Mouse (Mus musculus) E14TG2a.4 (cell line): Measurements from ENCODE around the gene Ehd2.

ENCODE experiments used
- CTCF ChIP-seq: conservative IDR thresholded peaks from 2 replicates; pipeline ENCODE4 v1.5.1; 2014; ENCODE audit warnings: low read length
- NANOG ChIP-seq: IDR thresholded peaks from 2 replicates; pipeline ENCODE4 v1.6.1; 2014; ENCODE audit warnings: borderline replicate concordance, low read length, mixed read lengths
- POU5F1 ChIP-seq: IDR thresholded peaks from 2 replicates; pipeline ENCODE4 v1.6.1; 2014; ENCODE audit warnings: low read length, borderline replicate concordance

- TF ChIP-seq CTCF (no peak), POU5F1 (no peak), NANOG (no peak)
Observed at GRCm38 (mm10) chr7:15945211-15945610, 22.2 kb downstream of the Ehd2 start.
